Mouse (Mus musculus): ENCODE measurements around the gene St7l.

- TF ChIP-seq CTCF (conservative IDR thresholded peaks at IDR 0.05; ENCODE audit: low read length) (no peak), NANOG (IDR thresholded peaks at IDR 0.05; ENCODE audit: borderline replicate concordance, low read length) (no peak), POU5F1 (IDR thresholded peaks at IDR 0.05; ENCODE audit: borderline replicate concordance, low read length) (no peak)
These were observed 90.3 kb downstream of the St7l start for GRCm38 (mm10) chr3:104954137-104954536.
